ENCODE assay signal across 26 mouse cellular contexts in genomic region chr6:135202668-135203067, GRCm38 (mm10). TPM values are rescaled to one million over a fixed set of nuclear protein-coding genes. Genes with fewer than 3 reads are reported as not detected.
DNase-seq lines count a peak whose midpoint lies in the region; ATAC-seq and TF ChIP-seq lines count a peak whose summit lies in the region.
"Had no signal": no experiment of that assay in that cellular context is flagged by ENCODE, and none has a peak within 500 bp of the region (broad histone marks: within the 10 kb centered on the region; RNA-seq: fewer than 3 reads in every experiment).

No protein-coding gene starts in this region.

- H3K27me3 ChIP-seq in heart, adult 2 months (ENCODE audit: control insufficient read depth, insufficient read depth, low read length): no peaks in the 10 kb centered on the region
- no peaks in the 10 kb centered on the region for H3K27me3 ChIP-seq in liver, embryonic 12.5 days (replicated peaks)
- no peaks in the 10 kb centered on the region for H3K27me3 ChIP-seq in MEL (ENCODE audit: control insufficient read depth in 1 of 2, insufficient read depth in 2 of 2, low read length in 2 of 2)
- H3K27me3 ChIP-seq in liver, embryonic 15.5 days: no peaks in the 10 kb centered on the region
- H3K27me3 ChIP-seq: forebrain, embryonic 15.5 days; heart, embryonic 15.5 days; limb, embryonic 13.5 days; lung, embryonic 15.5 days; midbrain, embryonic 12.5 days; Patski had no signal

- no peak for DNase-seq in heart, adult 2 months
- no peak for DNase-seq in heart, postnatal 14 days
- DNase-seq in liver (no peak), MEL (ENCODE audit: low read depth, low spot score) (peak; percentile 25)
- DNase-seq in layer of hippocampus, adult 9-10 months (ENCODE audit: low spot score): no peak
- DNase-seq: adrenal gland, postnatal 14 days; cerebellum, adult 11-12 months; cerebellum, postnatal 36 days; gastrocnemius, postnatal 25 days; kidney, adult 2 months; kidney, postnatal 25 days; lung, postnatal 4 days; right cerebral cortex, postnatal 25 days; thymus, adult 18-20 months had no signal

- no peak for TF ChIP-seq RAD21 in MEL (IDR thresholded peaks at IDR 0.05; ENCODE audit: low read depth, low read length)

- WGBS in heart, adult 2 months: 92% methylated on average over 6 of the region's 6 CpGs
- WGBS in liver, embryonic 12.5 days (ENCODE audit: insufficient replicate concordance): 86% methylated on average over 6 of the region's 6 CpGs
- WGBS in liver, embryonic 15.5 days (ENCODE audit: insufficient replicate concordance): 84% methylated on average over 6 of the region's 6 CpGs

- no peak for TF ChIP-seq EP300 in heart, adult 2 months (IDR thresholded peaks at IDR 0.05; ENCODE audit: insufficient read depth, low read depth, low read length)
- no peak for TF ChIP-seq EP300 in MEL (IDR thresholded peaks at IDR 0.05; ENCODE audit: low read depth in 1 of 2, low read length in 2 of 2)

- TF ChIP-seq CTCF in heart, adult 2 months (IDR thresholded peaks at IDR 0.05): 0 out of 2 replicates have a peak, but pooled peaks have one; percentile 9
- peak; percentile 18 to 40 (median 36); a peak in 4 of 6 replicates for TF ChIP-seq CTCF in MEL (IDR thresholded peaks at IDR 0.05 in 2 of 3, conservative IDR thresholded peaks at IDR 0.05 in 1 of 3; ENCODE audit: control insufficient read depth in 1 of 3, insufficient read depth in 1 of 3, low read depth in 2 of 3, low read length in 3 of 3, poor library complexity in 1 of 3, severe bottlenecking in 1 of 3)

- no peaks in the 10 kb centered on the region; the same call in 1 of the 2 replicates for H3K4me1 ChIP-seq in heart, adult 2 months (ENCODE audit: control insufficient read depth, insufficient read depth, low read length)
- peaks cover 85% of the 10 kb centered on the region for H3K4me1 ChIP-seq in liver, embryonic 12.5 days
- peaks cover 4 to 6% of the 10 kb centered on the region in 2 experiments; a peak in 2 of 4 replicates for H3K4me1 ChIP-seq in MEL (ENCODE audit: control insufficient read depth in 1 of 2, insufficient read depth in 2 of 2, low read length in 2 of 2)
- H3K4me1 ChIP-seq in liver, embryonic 15.5 days (replicated peaks): peaks cover 78% of the 10 kb centered on the region

- no peak overlapping the region for H3K4me2 ChIP-seq in liver, embryonic 12.5 days
- no peak overlapping the region for H3K4me2 ChIP-seq in liver, embryonic 15.5 days
- H3K4me2 ChIP-seq: forebrain, embryonic 15.5 days; heart, embryonic 15.5 days; limb, embryonic 13.5 days; lung, embryonic 15.5 days; midbrain, embryonic 12.5 days had no signal

- no peaks in the 10 kb centered on the region for H3K79me2 ChIP-seq in heart, adult 2 months (replicated peaks; ENCODE audit: control insufficient read depth, insufficient read depth, low read length)
- H3K79me2 ChIP-seq in MEL (ENCODE audit: control insufficient read depth, insufficient read depth, low read length, poor library complexity): peaks cover 6% of the 10 kb centered on the region

- no peak for ATAC-seq in liver, embryonic 12.5 days
- ATAC-seq in liver, embryonic 15.5 days (ENCODE audit: insufficient read depth): no peak
- ATAC-seq in megakaryocyte-erythroid progenitor cell, adult 5-6 weeks (replicated peaks; ENCODE audit: low FRiP score, low TSS enrichment, poor library complexity, severe bottlenecking): no peak
- ATAC-seq: forebrain, embryonic 15.5 days; Patski had no signal

- H3K9me3 ChIP-seq in liver, embryonic 12.5 days (replicated peaks): no peaks in the 10 kb centered on the region
- no peaks in the 10 kb centered on the region for H3K9me3 ChIP-seq in MEL (replicated peaks; ENCODE audit: insufficient read depth, low read length)
- H3K9me3 ChIP-seq in liver, embryonic 15.5 days (replicated peaks): no peaks in the 10 kb centered on the region
- H3K9me3 ChIP-seq: forebrain, embryonic 15.5 days; heart, embryonic 15.5 days; lung, embryonic 15.5 days had no signal

- H3K4me3 ChIP-seq in heart, adult 2 months: no peak overlapping the region
- no peak overlapping the region for H3K4me3 ChIP-seq in liver, embryonic 12.5 days
- H3K4me3 ChIP-seq in MEL (ENCODE audit: control insufficient read depth in 1 of 2, insufficient read depth in 1 of 2, low read depth in 2 of 2, low read length in 2 of 2): no peak overlapping the region
- no peak overlapping the region for H3K4me3 ChIP-seq in liver, embryonic 15.5 days (replicated peaks)
- H3K4me3 ChIP-seq: erythroblast, embryonic 14.5 days; forebrain, embryonic 15.5 days; heart, embryonic 15.5 days; limb, embryonic 13.5 days; lung, embryonic 15.5 days; midbrain, embryonic 12.5 days had no signal

- intact Hi-C loops in heart, adult 2 months (cut with DNase I): no loop called here
- intact Hi-C loops in heart, postnatal 14 days (cut with DNase I): no loop called here

- no peak for TF ChIP-seq POLR2A in heart, adult 2 months (IDR thresholded peaks at IDR 0.05; ENCODE audit: insufficient read depth, low read depth, low read length)
- TF ChIP-seq POLR2A in MEL (IDR thresholded peaks at IDR 0.05; ENCODE audit: control insufficient read depth in 1 of 2, insufficient read depth in 1 of 2, low read depth in 1 of 2, low read length in 2 of 2, poor library complexity in 1 of 2): no peak

- no peak overlapping the region for H3K9ac ChIP-seq in heart, adult 2 months (ENCODE audit: low read depth, low read length)
- no peak overlapping the region for H3K9ac ChIP-seq in liver, embryonic 12.5 days
- no peak overlapping the region for H3K9ac ChIP-seq in MEL (ENCODE audit: control insufficient read depth, low read depth, low read length, poor library complexity, severe bottlenecking)
- H3K9ac ChIP-seq in liver, embryonic 15.5 days: no peak overlapping the region
- H3K9ac ChIP-seq: forebrain, embryonic 15.5 days; heart, embryonic 15.5 days; limb, embryonic 13.5 days; lung, embryonic 15.5 days; midbrain, embryonic 12.5 days had no signal

- no peaks in the 10 kb centered on the region for H3K36me3 ChIP-seq in heart, adult 2 months (ENCODE audit: control insufficient read depth, insufficient read depth, low read length)
- peaks cover 35% of the 10 kb centered on the region for H3K36me3 ChIP-seq in liver, embryonic 12.5 days
- H3K36me3 ChIP-seq in MEL (ENCODE audit: control insufficient read depth in 1 of 2, insufficient read depth in 2 of 2, low read length in 2 of 2): peaks cover 0 to 6% of the 10 kb centered on the region in 2 experiments; a peak in 1 of 4 replicates
- H3K36me3 ChIP-seq in liver, embryonic 15.5 days (replicated peaks): peaks cover 12% of the 10 kb centered on the region; the same call in 1 of the 2 replicates
- H3K36me3 ChIP-seq: forebrain, embryonic 15.5 days; heart, embryonic 15.5 days; lung, embryonic 15.5 days; midbrain, embryonic 12.5 days had no signal

- H3K27ac ChIP-seq in heart, adult 2 months: no peak overlapping the region
- H3K27ac ChIP-seq in liver, embryonic 12.5 days: peak overlapping the region; percentile 66
- H3K27ac ChIP-seq in MEL (ENCODE audit: control insufficient read depth, low read depth, low read length): no peak overlapping the region
- peak overlapping the region; percentile 2; the same call in 1 of the 2 replicates for H3K27ac ChIP-seq in liver, embryonic 15.5 days (replicated peaks)
- H3K27ac ChIP-seq: forebrain, embryonic 15.5 days; heart, embryonic 15.5 days; limb, embryonic 13.5 days; lung, embryonic 15.5 days; midbrain, embryonic 12.5 days had no signal

TF ChIP-seq in MEL, 35 proteins besides CTCF, POLR2A, EP300 and RAD21 (continues in another document):
- TF ChIP-seq ETS1 (IDR thresholded peaks at IDR 0.05; ENCODE audit: low read depth, low read length) (no peak), USF2 (IDR thresholded peaks at IDR 0.05; ENCODE audit: borderline replicate concordance in 1 of 2, insufficient read depth in 1 of 2, low read depth in 1 of 2, low read length in 2 of 2) (no peak), MYB (IDR thresholded peaks at IDR 0.05; ENCODE audit: low read depth, low read length) (no peak), RCOR1 (IDR thresholded peaks at IDR 0.05; ENCODE audit: low read depth, low read length) (no peak), KAT2A (conservative IDR thresholded peaks at IDR 0.05; ENCODE audit: low read depth, low read length) (no peak)

RNA-seq across cellular contexts. Expression of gene Hebp1, which starts 4.8 kb away (rescaled TPM):
- 10 to 100 TPM; 46.6 to 57.8 TPM for total RNA-seq in heart, adult 2 months (2021)
- 11.3 and 14.1 TPM in 2 replicates for polyA plus RNA-seq in heart, adult 2 months (2012; rRNA removed)
- 10 to 100 TPM; 44.8 to 45.9 TPM for total RNA-seq in heart, postnatal 14 days (2021)
- 116 and 120 TPM in 2 replicates for polyA plus RNA-seq in liver, embryonic 12.5 days (2016; fragmentation: Nextera tagmentation; extraction: Ambion mirVana)
- total RNA-seq in MEL (2012; rRNA removed): 8.5 and 16.7 TPM in 2 replicates
- polyA plus RNA-seq in MEL (2012; ENCODE audit: insufficient read depth in 1 of 2, insufficient read length in 2 of 2, low read depth in 1 of 2, low replicate concordance in 2 of 2, missing spikeins in 1 of 2): 10 to 100 TPM in 1 of 2 experiments, not detected in 1; 25.1 TPM
- polyA plus RNA-seq in liver, embryonic 15.5 days (2015; fragmentation: Nextera tagmentation; extraction: Ambion mirVana): 116 and 117 TPM in 2 replicates
- total RNA-seq in megakaryocyte-erythroid progenitor cell, adult 5-6 weeks (2014; fragmentation: Nextera tagmentation): 109 and 112 TPM in 2 replicates
- total RNA-seq in megakaryocyte-erythroid progenitor cell, adult 5-6 weeks (2017): 109 and 149 TPM in 2 replicates

RNA-seq across cellular contexts. Expression of gene Fam234b, which starts 4.9 kb away (rescaled TPM):
- total RNA-seq in heart, adult 2 months (2021): 1 to 10 TPM; 6.4 to 9.5 TPM
- 5.8 TPM in 2 replicates for polyA plus RNA-seq in heart, adult 2 months (2012; rRNA removed)
- 1 to 10 TPM; 6.3 to 7.8 TPM for total RNA-seq in heart, postnatal 14 days (2021)
- 36.3 and 37.5 TPM in 2 replicates for polyA plus RNA-seq in liver, embryonic 12.5 days (2016; fragmentation: Nextera tagmentation; extraction: Ambion mirVana)
- total RNA-seq in MEL (2012; rRNA removed): 11.9 and 12.2 TPM in 2 replicates
- 10 to 100 TPM in 1 of 2 experiments, not detected in 1; 20.5 TPM for polyA plus RNA-seq in MEL (2012; ENCODE audit: insufficient read depth in 1 of 2, insufficient read length in 2 of 2, low read depth in 1 of 2, low replicate concordance in 2 of 2, missing spikeins in 1 of 2)
- polyA plus RNA-seq in liver, embryonic 15.5 days (2015; fragmentation: Nextera tagmentation; extraction: Ambion mirVana): 30.3 and 34.4 TPM in 2 replicates
- 57.4 and 66.3 TPM in 2 replicates for total RNA-seq in megakaryocyte-erythroid progenitor cell, adult 5-6 weeks (2014; fragmentation: Nextera tagmentation)
- 32.6 and 51.1 TPM in 2 replicates for total RNA-seq in megakaryocyte-erythroid progenitor cell, adult 5-6 weeks (2017)

RNA-seq across cellular contexts. Expression of gene Gsg1, which starts 51.5 kb away (rescaled TPM):
- total RNA-seq in heart, adult 2 months (2021): under 1 TPM; 0.34 to 0.68 TPM
- polyA plus RNA-seq in heart, adult 2 months (2012; rRNA removed): 2.7 and 3.0 TPM in 2 replicates
- total RNA-seq in heart, postnatal 14 days (2021): under 1 TPM in 1 of 2 experiments, not detected in 1; 0.86 TPM
- 0.10 and 0.32 TPM in 2 replicates for polyA plus RNA-seq in liver, embryonic 12.5 days (2016; fragmentation: Nextera tagmentation; extraction: Ambion mirVana)
- not detected in 2 replicates for total RNA-seq in MEL (2012; rRNA removed)
- not detected for polyA plus RNA-seq in MEL (2012; ENCODE audit: insufficient read depth in 1 of 2, insufficient read length in 2 of 2, low read depth in 1 of 2, low replicate concordance in 2 of 2, missing spikeins in 1 of 2)
- polyA plus RNA-seq in liver, embryonic 15.5 days (2015; fragmentation: Nextera tagmentation; extraction: Ambion mirVana): 0.08 and 0.16 TPM in 2 replicates
- total RNA-seq in megakaryocyte-erythroid progenitor cell, adult 5-6 weeks (2014; fragmentation: Nextera tagmentation): not detected in 2 replicates
- not detected in 2 replicates for total RNA-seq in megakaryocyte-erythroid progenitor cell, adult 5-6 weeks (2017)
- total RNA-seq: adrenal gland, postnatal 14 days; gastrocnemius, postnatal 25 days; layer of hippocampus, postnatal 10 days; left cerebral cortex, postnatal 14 days had no signal
- polyA plus RNA-seq: erythroblast, embryonic 14.5 days had no signal

Comparison
In these comparisons a context has a peak if more than half of its experiments do, and no peak if none do; other contexts are left out.
1. H3K27ac ChIP-seq: peak in liver, embryonic 12.5 days (single experiment) and liver, embryonic 15.5 days (single experiment); none in heart, adult 2 months (single experiment) and MEL (single experiment).